Mouse (Mus musculus) B cell, adult (primary cell): Measurements from ENCODE around the gene Banp. TPM values are rescaled to one million over a fixed set of nuclear protein-coding genes. Genes with fewer than 3 reads are reported as not detected.

Source experiments
- total RNA-seq: library from RNA; stranded (reverse); gene quantifications from 4 replicates; pipeline ENCODE4 v1.2.4, GENCODE M21; 2023; ENCODE audit not compliant: inconsistent age

Gene Banp
- total RNA-seq = 77.9 to 92.3 TPM (median 85.3 TPM) in 4 replicates

DNA sequence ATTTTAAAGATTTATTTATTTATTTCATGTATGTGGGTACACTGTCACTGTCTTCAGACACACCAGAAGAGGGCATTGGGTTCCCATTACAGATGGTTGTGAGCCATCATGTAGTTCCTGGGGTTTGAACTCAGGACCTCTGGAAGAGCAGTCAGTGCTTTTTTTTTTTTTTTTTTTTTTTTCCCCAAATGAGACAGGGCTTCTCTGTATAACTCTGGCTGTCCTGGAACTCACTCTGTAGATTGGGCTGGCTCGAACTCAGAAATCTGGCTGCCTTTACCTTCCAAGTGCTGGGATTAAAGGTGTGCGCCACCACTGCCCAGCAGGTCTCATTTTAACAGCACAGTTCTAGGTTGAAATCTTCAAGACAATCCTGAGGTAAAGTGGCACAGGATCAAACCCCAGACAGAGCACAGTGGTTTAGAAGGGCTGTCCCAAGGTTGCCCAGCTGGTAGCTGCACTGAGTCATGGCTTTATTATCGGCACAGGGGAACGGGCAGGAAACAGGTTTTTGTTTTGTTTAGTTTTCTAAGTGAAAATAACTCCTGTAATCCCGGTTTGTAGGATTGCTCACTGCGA, at the start of gene Banp:
Banp (plus strand) TSS at position 529 of the 579 bp plus-strand sequence.

DNA sequence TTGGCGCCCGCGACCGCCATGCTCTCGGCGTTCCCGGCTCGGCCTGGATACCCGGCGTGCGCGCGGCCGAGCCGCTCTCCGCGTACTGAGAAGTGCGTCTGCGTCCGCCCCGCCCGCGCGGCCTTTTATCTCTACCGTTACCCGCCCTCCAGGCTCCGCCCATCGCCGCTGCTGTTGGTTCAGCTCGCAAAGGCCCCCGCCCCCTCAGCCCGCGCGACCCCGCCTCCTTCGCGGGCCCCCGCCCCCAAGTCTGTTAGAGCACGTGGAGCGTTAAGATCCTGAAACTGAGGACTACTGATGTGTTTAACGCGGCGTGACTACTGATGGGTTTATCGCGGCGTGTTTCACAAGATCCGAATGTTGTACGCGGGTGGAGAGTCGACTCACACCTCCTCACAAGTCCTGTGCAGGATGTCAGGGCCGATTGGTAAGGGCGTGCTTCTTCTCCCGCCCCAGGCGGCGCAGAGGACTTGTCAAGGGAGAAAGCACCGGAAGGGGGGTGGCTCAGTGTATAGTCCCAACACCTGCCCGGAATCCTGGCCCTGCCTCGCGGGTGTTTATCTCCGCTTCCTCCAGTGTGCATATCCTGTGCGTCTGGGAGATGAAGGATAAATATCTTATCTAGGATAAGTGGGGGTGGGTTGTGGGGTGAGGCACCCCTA, 41.8 kb upstream of the Banp start, which contains the start of gene Slc7a5:
Slc7a5 (minus strand) TSS at position 108 of the 662 bp plus-strand sequence.

DNA sequence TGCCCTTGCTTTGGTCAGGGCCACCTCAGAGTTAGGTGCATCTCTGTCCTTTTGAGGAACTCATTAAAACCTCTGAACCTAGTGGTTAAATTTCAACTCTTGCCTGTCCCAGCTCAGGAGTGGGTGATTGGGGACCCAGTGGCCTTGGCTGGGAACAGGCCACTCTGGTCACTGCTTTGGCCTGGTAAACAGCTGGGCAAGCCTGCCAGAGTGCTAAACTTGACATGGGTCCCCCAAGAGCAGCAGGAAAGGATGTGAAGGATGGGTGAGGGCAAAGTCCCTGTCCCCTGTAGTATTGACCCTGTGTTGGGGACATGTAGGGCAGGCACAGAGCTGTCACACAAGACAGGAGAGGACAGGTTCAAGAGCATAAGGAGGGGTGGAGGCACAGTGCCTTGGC, 4.7 kb upstream of the Banp start, which contains the start of gene Car5a:
Car5a (minus strand) TSS at position 74 of the 400 bp plus-strand sequence.

Other genes starting within 250 kb of the Banp start
- not detected in 4 replicates for gene Jph3, start 220.1 kb upstream of the Banp start, total RNA-seq
- gene Klhdc4, start 120.2 kb upstream of the Banp start, total RNA-seq = 51.9 to 61.9 TPM (median 56.8 TPM) in 4 replicates
- 27.2 to 37.2 TPM (median 31.1 TPM) in 4 replicates for gene Slc7a5, start 42.1 kb upstream of the Banp start, total RNA-seq
- not detected in 4 replicates for gene Car5a, start 4.8 kb upstream of the Banp start, total RNA-seq